Mouse (Mus musculus) neural tube, embryonic 15.5 days (tissue): ENCODE results near the gene Apbb2. TPM values are rescaled to one million over a fixed set of nuclear protein-coding genes. Genes with fewer than 3 reads are reported as not detected.

Experiments used
- ATAC-seq: fragments of 200-750 bp; cut with Nextera tagmentation; 2 replicates; pipeline ENCODE4 v1.8.0; 2017; ENCODE audit warnings: mild to moderate bottlenecking, moderate TSS enrichment, moderate library complexity; ENCODE audit not compliant: low FRiP score
- H3K27ac ChIP-seq: fragments of 300-500 bp; sonication (generic); replicated peaks from 2 replicates; pipeline ENCODE4 v1.5.1; 2015; ENCODE audit warnings: mild to moderate bottlenecking, inconsistent platforms
- H3K27me3 ChIP-seq: fragments of 300-500 bp; sonication (generic); replicated peaks from 2 replicates; pipeline ENCODE4 v1.6.1; 2015; ENCODE audit warnings: inconsistent platforms
- H3K36me3 ChIP-seq: fragments of 300-500 bp; sonication (generic); 2 replicates; pipeline ENCODE4 v1.6.1; 2015; ENCODE audit warnings: inconsistent platforms
- H3K4me1 ChIP-seq: fragments of 300-500 bp; sonication (generic); 2 replicates; pipeline ENCODE4 v1.6.1; 2015; ENCODE audit warnings: inconsistent platforms
- H3K4me2 ChIP-seq: fragments of 300-500 bp; sonication (generic); 2 replicates; pipeline ENCODE4 v1.6.1; 2015; ENCODE audit warnings: inconsistent platforms, mild to moderate bottlenecking, moderate library complexity
- H3K4me3 ChIP-seq: fragments of 300-500 bp; sonication (generic); replicated peaks from 2 replicates; pipeline ENCODE4 v1.5.1; 2015; ENCODE audit warnings: mild to moderate bottlenecking, inconsistent platforms
- H3K9ac ChIP-seq: fragments of 300-500 bp; sonication (generic); replicated peaks from 2 replicates; pipeline ENCODE4 v1.6.1; 2015; ENCODE audit warnings: mild to moderate bottlenecking, inconsistent platforms
- H3K9me3 ChIP-seq: fragments of 300-500 bp; sonication (generic); replicated peaks from 2 replicates; pipeline ENCODE4 v1.6.1; 2016; ENCODE audit warnings: inconsistent platforms
- WGBS: fragments of 180-500 bp; shearing (Covaris S2); methylation state at CpG from one replicate; pipeline ENCODE4 v1.1.7; 2015; ENCODE audit warnings: mixed read lengths; 5-methylcytosine and 5-hydroxymethylcytosine counted together
- polyA plus RNA-seq: library from polyadenylated mRNA; unstranded; fragments of >200 nt; fragmentation: Nextera tagmentation; extraction: Ambion mirVana; gene quantifications from 2 replicates; pipeline ENCODE4 v1.2.1, GENCODE M21; 2015

The Apbb2 gene
- polyA plus RNA-seq, 1 experiment from 2014 or later = 118 TPM

DNA sequence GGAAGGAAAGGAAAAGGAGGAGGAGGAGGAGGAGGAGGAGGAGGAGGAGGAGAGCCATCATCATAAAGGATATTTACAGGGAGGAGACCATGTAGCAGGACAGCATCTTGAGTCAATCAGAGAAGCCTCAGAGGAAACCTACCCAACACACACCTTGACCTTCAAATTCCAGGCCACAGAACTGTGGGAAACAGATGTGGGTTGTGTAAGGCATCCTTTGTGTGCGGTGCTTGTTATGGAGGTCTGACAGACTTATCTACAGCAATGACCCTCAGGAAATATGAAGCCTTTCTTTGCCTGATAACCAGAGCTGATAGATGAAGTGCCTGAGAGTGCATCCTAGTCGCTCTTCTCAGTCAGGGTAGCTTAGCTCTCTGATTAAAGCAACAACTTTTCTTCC is 189.5 kb downstream of the Apbb2 start:
- H3K27ac ChIP-seq = no peak overlapping the region
- no peaks in the 10 kb centered on the region for H3K36me3 ChIP-seq
- 80% methylated on average over 2 of the region's 2 CpGs for WGBS
- H3K27me3 ChIP-seq = no peaks in the 10 kb centered on the region
- no peak overlapping the region for H3K4me2 ChIP-seq
- no peak overlapping the region for H3K9ac ChIP-seq
- no peak for ATAC-seq
- no peaks in the 10 kb centered on the region for H3K9me3 ChIP-seq
- peaks cover 8% of the 10 kb centered on the region for H3K4me1 ChIP-seq
- no peak overlapping the region for H3K4me3 ChIP-seq

DNA sequence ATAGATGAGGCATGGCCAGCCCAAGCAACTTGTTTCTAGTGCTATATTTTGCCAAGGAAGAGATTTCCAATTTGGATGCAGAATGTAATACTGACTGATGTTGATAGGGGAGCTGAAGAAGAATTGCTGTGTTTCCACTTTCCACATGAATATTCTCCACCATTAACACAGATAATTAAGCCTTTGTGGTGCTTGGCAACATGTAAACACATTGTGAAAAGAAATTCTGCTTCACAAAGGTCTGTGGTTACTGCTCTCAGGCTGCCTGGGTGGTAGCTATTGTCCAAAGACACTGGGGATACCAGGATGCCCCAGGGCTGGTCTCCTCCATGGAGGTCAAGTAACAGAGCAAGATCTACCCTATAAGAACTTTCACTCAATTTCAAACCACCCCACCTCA is 190.5 kb downstream of the Apbb2 start:
- Histone ChIP-seq H3K4me1 (peaks cover 10% of the 10 kb centered on the region), H3K4me3 (no peak overlapping the region), H3K9me3 (no peaks in the 10 kb centered on the region), H3K27ac (peak overlapping the region; percentile 28; the same call in 1 of the 2 replicates), H3K36me3 (no peaks in the 10 kb centered on the region), H3K4me2 (no peak overlapping the region), H3K27me3 (no peaks in the 10 kb centered on the region), H3K9ac (no peak overlapping the region)
- no peak for ATAC-seq

DNA sequence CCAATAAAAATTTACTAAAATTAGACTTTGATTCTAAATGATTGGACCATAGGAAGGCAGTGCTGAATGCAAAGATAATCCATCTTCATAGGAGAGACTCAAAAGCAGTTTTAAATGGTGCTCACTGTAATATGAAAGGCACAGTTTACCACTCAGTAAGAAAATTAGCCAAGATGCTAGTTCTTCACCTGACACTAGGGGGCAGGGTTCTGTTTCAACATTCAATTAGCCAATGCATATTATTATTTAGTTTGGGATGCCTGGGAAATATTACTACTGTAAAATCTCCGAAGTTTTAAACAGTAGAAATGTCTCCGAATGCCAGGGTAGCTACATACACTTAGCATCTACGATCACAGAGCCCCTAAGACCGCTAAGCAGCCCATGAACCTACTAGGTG is 194.7 kb downstream of the Apbb2 start:
- 75% methylated on average over 4 of the region's 4 CpGs for WGBS
- Histone ChIP-seq H3K4me2 (no peak overlapping the region), H3K4me1 (peaks cover 10% of the 10 kb centered on the region), H3K9me3 (no peaks in the 10 kb centered on the region), H3K36me3 (no peaks in the 10 kb centered on the region), H3K4me3 (no peak overlapping the region), H3K9ac (no peak overlapping the region), H3K27ac (no peak overlapping the region), H3K27me3 (no peaks in the 10 kb centered on the region)
- ATAC-seq = no peak

DNA sequence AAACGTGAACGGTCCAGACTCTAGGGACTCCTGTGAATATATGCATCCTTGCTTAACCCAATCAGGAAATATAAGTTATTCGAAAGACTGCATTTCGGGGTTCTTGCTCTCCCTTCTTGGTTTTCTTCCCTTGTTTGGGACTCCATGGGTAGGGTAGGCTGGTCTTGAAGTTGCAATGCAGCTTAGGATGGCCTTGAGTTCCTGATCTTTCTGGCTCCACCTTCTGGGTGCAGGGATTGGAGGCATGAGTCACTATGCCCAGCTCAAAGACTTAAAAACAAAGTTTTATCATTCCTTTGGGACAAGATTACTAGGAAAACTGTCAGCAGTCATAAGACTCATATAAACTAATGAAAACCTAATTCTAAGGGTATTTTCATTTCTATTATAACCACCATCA is 195.1 kb downstream of the Apbb2 start:
- H3K9me3 ChIP-seq = no peaks in the 10 kb centered on the region
- ATAC-seq = no peak
- H3K4me1 ChIP-seq = peaks cover 10% of the 10 kb centered on the region
- WGBS = 94% methylated on average over 4 of the region's 4 CpGs
- no peak overlapping the region for H3K27ac ChIP-seq
- H3K36me3 ChIP-seq = no peaks in the 10 kb centered on the region
- no peak overlapping the region for H3K4me3 ChIP-seq
- H3K4me2 ChIP-seq = no peak overlapping the region
- no peaks in the 10 kb centered on the region for H3K27me3 ChIP-seq
- H3K9ac ChIP-seq = no peak overlapping the region

DNA sequence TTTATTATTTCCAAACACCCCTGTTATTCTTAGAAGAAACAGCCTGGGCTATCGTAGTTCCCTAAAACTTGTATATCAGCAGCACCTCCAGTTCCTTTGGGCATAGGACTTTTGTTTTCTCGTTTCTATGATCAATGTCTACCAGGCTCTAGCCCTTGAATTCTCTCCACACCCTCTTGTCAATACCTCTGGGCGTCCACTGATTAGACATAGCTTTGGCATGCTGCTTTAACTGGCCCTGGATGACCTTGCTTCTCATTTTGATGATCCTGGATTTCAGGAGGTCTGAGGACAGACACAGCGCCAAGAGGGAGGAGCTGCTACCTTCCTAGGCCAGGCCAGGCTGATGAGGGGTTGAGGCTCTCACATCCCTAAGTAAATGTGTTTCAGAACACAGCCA is 196.6 kb downstream of the Apbb2 start:
- H3K4me1 ChIP-seq = peaks cover 10% of the 10 kb centered on the region; the same call in 1 of the 2 replicates
- no peak overlapping the region for H3K9ac ChIP-seq
- no peaks in the 10 kb centered on the region for H3K36me3 ChIP-seq
- WGBS = 83% methylated on average over 4 of the region's 4 CpGs
- H3K4me3 ChIP-seq = no peak overlapping the region
- H3K4me2 ChIP-seq = no peak overlapping the region
- H3K27me3 ChIP-seq = no peaks in the 10 kb centered on the region
- no peak overlapping the region for H3K27ac ChIP-seq
- no peak for ATAC-seq
- no peaks in the 10 kb centered on the region for H3K9me3 ChIP-seq

DNA sequence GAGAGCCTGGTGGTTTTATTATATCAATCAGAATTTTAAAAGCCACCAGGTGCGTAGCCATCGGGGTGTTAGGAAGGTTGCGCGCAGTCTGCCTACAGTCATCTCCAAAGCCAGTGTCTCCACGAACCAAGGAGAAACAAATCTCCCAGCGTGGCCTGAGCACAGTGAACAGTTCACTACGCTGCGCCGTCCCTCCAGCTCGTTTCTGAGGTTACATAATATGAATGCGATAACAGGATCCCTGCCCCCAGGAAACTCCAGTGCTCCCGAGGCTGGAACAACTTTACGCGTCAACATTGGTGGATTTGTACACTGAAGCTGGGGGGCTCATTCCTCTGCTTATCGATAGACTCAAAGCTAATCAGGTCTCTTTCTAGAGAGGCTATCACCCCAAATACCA is 197.4 kb downstream of the Apbb2 start:
- H3K9me3 ChIP-seq = no peaks in the 10 kb centered on the region
- no peaks in the 10 kb centered on the region for H3K27me3 ChIP-seq
- H3K4me2 ChIP-seq = no peak overlapping the region
- WGBS = 92% methylated on average over 15 of the region's 15 CpGs
- no peaks in the 10 kb centered on the region for H3K36me3 ChIP-seq
- no peak overlapping the region for H3K9ac ChIP-seq
- no peak overlapping the region for H3K27ac ChIP-seq
- peaks cover 10% of the 10 kb centered on the region; the same call in 1 of the 2 replicates for H3K4me1 ChIP-seq
- ATAC-seq = no peak
- no peak overlapping the region for H3K4me3 ChIP-seq

DNA sequence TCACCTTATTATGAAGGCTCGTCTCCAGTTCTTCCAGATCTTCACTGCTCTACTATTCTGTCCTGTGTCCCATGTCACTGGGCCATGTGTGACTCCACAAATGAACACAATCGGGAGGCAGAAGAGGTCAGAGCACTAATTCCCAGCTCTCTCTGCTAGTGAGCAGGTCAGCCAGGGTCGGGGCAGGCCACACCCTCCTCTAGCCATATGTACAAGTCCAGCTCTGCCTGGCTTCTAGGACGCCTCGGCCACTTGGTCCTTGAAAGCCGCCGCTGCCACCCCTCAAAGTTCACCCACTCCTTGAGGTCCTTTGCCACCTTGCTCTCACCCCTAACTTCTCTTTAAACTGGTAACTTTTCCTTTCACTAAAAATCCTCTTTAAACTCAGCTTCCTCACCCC is 198.6 kb downstream of the Apbb2 start:
- Histone ChIP-seq H3K4me3 (no peak overlapping the region), H3K27ac (no peak overlapping the region), H3K9me3 (no peaks in the 10 kb centered on the region), H3K36me3 (no peaks in the 10 kb centered on the region), H3K27me3 (no peaks in the 10 kb centered on the region), H3K9ac (no peak overlapping the region), H3K4me1 (peaks cover 21% of the 10 kb centered on the region), H3K4me2 (no peak overlapping the region)
- WGBS = 80% methylated on average over 7 of the region's 7 CpGs
- no peak for ATAC-seq

DNA sequence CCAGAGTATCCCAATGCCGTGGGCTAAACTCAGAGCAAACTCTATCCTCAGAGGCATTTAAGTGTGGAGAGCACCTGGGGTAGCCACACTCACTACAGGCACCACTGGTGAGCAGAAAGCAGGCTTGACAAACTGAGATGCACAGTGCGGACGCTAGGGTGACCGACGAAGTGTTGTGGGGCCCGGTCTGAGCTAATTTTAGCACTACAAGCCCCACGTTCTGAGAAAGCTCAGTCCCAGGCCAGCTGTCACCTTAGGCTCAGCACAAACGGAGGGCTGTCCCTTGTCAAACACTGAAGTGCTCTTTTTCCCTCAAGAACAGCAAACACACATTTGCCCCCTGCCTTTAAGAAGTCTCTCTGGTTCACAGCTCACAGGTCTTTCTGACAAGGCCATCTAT is 201.3 kb downstream of the Apbb2 start:
- no peak overlapping the region for H3K4me2 ChIP-seq
- 69% methylated on average over 8 of the region's 8 CpGs for WGBS
- no peak for ATAC-seq
- H3K4me1 ChIP-seq = peaks cover 33% of the 10 kb centered on the region
- H3K27me3 ChIP-seq = no peaks in the 10 kb centered on the region
- no peaks in the 10 kb centered on the region for H3K9me3 ChIP-seq
- H3K4me3 ChIP-seq = no peak overlapping the region
- H3K27ac ChIP-seq = no peak overlapping the region
- H3K36me3 ChIP-seq = no peaks in the 10 kb centered on the region
- no peak overlapping the region for H3K9ac ChIP-seq

DNA sequence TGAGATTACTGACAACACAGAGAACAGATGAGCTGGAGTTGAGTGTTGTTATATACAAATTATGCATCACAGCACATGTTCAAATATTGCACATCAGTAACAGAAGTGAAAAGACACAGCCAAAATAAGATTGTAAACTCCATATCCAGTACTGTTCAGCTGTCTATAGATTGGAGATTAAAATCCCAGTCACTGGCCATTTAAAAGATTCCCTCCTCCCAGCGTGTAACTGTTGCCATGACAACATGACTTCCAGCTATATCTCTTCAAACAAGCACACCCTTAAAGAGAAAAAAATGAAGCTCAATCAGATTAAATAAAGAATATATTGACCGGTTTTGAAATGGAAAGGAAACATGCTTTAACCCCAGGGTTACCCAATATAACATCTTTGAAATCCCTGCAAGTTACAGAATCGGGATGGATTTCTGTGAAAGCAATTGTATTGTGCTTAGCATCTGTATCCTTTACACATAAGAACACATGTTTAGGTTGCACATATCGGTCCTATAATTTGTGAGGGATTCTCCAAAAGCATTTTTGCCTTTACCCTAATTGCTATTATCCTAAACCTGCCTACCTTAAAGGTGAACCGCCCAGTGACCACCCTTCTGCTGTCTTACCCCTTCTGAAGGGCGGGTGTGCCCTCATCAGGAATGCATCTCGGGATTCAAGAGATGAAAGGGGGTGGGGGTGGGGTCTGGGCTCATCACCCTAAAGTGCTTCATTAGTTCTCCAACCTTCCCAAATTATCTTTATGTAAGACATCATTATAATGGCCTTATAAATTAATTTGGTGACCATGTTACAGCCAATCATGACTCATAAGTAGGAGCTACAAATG is 202.7 kb downstream of the Apbb2 start:
- 0 out of 2 replicates have a peak, but pooled peaks have one; percentile 23 for ATAC-seq
- Histone ChIP-seq H3K4me1 (peaks cover 33% of the 10 kb centered on the region), H3K4me2 (no peak overlapping the region), H3K9me3 (no peaks in the 10 kb centered on the region), H3K27ac (peak overlapping the region; percentile 58; the same call in 1 of the 2 replicates), H3K9ac (no peak overlapping the region), H3K36me3 (no peaks in the 10 kb centered on the region), H3K27me3 (no peaks in the 10 kb centered on the region), H3K4me3 (no peak overlapping the region)
- WGBS = 35% methylated on average over 7 of the region's 7 CpGs

DNA sequence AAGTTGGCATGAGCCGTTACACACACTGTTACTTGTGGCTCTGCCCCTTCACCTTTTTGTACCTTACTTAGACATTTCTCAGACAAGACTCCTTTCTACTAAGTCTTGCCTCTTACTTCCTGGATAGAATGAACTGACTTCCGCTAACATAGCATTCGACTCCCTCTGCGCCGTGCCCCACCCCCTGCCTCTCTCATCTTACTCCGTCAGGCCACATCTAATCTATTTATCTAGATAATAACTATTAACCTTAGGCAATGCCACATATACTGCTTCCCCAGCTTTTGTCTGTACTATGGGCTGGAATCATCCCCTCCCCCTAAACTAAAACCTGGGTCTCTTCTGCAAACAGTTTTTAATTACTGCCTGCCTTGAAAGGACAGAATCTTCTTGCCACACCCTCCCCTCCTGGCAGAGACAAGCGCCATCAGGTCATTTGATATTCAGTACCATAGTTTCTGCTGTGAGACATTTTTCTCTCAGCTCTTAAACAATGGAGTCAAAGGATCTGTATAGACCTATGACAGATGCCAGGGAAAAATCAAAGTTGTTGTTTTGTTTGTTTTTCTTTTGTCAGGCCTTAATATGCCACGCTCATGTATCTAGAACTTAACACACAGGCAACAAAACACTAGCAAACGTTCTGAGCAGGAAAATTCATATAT is 203.4 kb downstream of the Apbb2 start:
- no peak for ATAC-seq
- Histone ChIP-seq H3K36me3 (no peaks in the 10 kb centered on the region), H3K4me3 (no peak overlapping the region), H3K27ac (0 out of 2 replicates have a peak overlapping the region, but pooled peaks have one; percentile 1), H3K4me1 (peaks cover 33% of the 10 kb centered on the region), H3K9ac (no peak overlapping the region), H3K9me3 (no peaks in the 10 kb centered on the region), H3K27me3 (no peaks in the 10 kb centered on the region), H3K4me2 (no peak overlapping the region)
- 53% methylated on average over 9 of the region's 9 CpGs for WGBS

DNA sequence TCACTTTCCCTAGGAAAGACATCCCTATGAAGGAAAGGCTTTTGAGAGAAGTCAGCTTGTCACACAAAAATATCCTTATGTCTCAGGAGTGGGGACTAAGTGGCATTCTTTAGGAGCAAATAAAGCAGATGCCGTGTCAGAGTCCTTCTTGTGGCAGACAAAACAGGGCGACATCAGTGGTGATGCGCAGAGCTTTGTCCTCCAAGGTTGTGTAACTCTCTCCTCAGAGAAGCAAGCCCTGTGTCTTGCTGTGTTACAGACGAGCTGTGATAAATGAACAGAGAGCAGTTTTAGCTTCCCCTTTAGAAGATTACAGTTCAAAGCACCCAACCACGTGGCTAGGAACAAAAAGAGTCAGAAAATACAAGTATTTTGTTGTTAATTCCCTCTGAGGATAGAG is 205.2 kb downstream of the Apbb2 start:
- no peaks in the 10 kb centered on the region for H3K36me3 ChIP-seq
- peaks cover 32% of the 10 kb centered on the region for H3K4me1 ChIP-seq
- H3K4me2 ChIP-seq = no peak overlapping the region
- peak overlapping the region; percentile 41; the same call in 1 of the 2 replicates for H3K27ac ChIP-seq
- H3K4me3 ChIP-seq = no peak overlapping the region
- no peak overlapping the region for H3K9ac ChIP-seq
- WGBS = 37% methylated on average over 5 of the region's 5 CpGs
- H3K27me3 ChIP-seq = no peaks in the 10 kb centered on the region
- no peaks in the 10 kb centered on the region for H3K9me3 ChIP-seq
- no peak for ATAC-seq

DNA sequence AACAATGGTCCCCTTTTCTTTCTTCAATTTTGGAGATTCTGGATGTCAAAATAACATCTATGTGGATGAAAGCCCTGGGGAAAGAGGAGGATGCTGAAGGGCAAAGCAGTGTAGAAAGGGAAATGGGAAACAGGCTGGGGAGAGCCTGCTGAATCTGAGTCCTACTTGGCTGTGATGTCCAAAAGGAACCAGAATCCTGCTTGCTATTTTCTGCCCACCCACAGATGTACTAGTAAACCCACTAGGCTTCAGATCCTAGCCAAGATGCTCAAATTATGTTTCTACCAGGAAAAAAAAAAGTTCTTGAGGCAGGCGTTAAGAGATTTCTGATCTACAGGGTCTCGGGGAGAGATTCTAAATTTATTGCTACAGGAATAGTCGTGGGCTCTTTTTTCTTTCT is 205.8 kb downstream of the Apbb2 start:
- H3K27ac ChIP-seq = peak overlapping the region; percentile 41; the same call in 1 of the 2 replicates
- H3K4me3 ChIP-seq = no peak overlapping the region
- ATAC-seq = no peak
- no peak overlapping the region for H3K9ac ChIP-seq
- WGBS = 39% methylated on average over 3 of the region's 3 CpGs
- H3K27me3 ChIP-seq = no peaks in the 10 kb centered on the region
- no peaks in the 10 kb centered on the region for H3K36me3 ChIP-seq
- no peaks in the 10 kb centered on the region for H3K9me3 ChIP-seq
- H3K4me1 ChIP-seq = peaks cover 27% of the 10 kb centered on the region
- H3K4me2 ChIP-seq = no peak overlapping the region
